Mouse (Mus musculus) liver, adult 2 months (tissue): Measurements from ENCODE around the gene Ccdc110.

Source experiments
- CTCF ChIP-seq: fragments of 200-500 bp; IDR thresholded peaks from 2 replicates; pipeline ENCODE4 v1.5.1; 2011; ENCODE audit warnings: low read depth, low read length, control low read depth
- POLR2A ChIP-seq: fragments of 200-500 bp; IDR thresholded peaks from 2 replicates; pipeline ENCODE4 v1.6.1; 2011; ENCODE audit warnings: low read length, control low read depth; ENCODE audit not compliant: insufficient read depth; ENCODE audit errors: extremely low read depth

DNA sequence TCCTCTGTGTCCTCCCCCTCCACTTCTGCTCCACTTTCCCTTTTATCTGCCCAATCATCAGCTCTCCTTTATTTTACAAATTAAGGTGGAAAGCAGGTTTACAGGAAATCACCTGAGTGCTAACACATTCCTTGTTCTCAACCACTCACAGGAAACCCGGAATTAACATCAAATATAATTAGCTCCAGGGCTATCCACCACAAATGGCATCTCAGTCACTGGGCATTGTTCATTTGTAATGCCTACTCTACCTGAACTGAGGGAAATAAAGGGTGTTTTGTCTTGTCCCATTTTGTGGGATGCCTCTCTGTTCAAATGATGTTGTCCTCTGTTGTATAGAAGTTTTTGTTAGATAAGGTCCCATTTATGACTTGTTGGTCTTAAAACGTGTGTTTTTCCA is 16.2 kb downstream of the Ccdc110 start:
- no peak for TF ChIP-seq POLR2A
- no peak for TF ChIP-seq CTCF
